Mouse (Mus musculus) olfactory bulb, adult 2 months (tissue): ENCODE data around the gene Zmiz1.

Source experiments
- CTCF ChIP-seq: fragments of 200-500 bp; IDR thresholded peaks from 2 replicates; pipeline ENCODE4 v1.5.1; 2012; ENCODE audit warnings: low read depth, mild to moderate bottlenecking, low read length, moderate library complexity; ENCODE audit not compliant: insufficient read depth
- POLR2A ChIP-seq: fragments of 200-500 bp; IDR thresholded peaks from 2 replicates; pipeline ENCODE4 v1.6.1; 2012; ENCODE audit warnings: mild to moderate bottlenecking, low read depth, low read length, moderate library complexity; ENCODE audit not compliant: insufficient read depth

- TF ChIP-seq POLR2A, result no peak
- TF ChIP-seq CTCF, result no peak
Measured at GRCm38 (mm10) chr14:25456666-25457433, 2.1 kb upstream of the Zmiz1 start.
